Mouse (Mus musculus): ENCODE measurements around the gene Cdh26. TPM values are rescaled to one million over a fixed set of nuclear protein-coding genes. Genes with fewer than 3 reads are reported as not detected.

Gene Cdh26
- polyA plus RNA-seq, 1 experiment: not detected

DNA sequence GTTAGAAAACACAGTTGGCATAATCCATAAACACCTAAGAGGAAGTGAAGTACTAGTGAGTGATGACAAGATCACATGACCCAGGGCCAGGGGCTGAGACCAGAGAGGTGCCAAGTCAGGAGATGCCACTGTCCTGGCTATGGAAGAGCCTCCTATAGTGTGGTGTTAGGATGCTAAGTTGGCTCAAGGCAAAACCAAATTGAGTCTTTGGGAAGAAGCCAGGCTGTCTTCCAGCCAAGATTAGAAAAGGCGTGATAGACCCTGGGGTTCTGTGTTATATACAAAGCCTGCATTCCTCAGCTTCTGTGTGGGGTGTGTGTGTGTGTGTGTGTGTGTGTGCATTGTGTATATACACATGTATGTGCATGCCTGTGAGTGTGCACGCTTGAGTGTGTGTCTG lies 48.7 kb downstream of the Cdh26 start:
- no peaks in the 10 kb centered on the region for H3K79me2 ChIP-seq (ENCODE audit: control insufficient read depth, insufficient read depth)

DNA sequence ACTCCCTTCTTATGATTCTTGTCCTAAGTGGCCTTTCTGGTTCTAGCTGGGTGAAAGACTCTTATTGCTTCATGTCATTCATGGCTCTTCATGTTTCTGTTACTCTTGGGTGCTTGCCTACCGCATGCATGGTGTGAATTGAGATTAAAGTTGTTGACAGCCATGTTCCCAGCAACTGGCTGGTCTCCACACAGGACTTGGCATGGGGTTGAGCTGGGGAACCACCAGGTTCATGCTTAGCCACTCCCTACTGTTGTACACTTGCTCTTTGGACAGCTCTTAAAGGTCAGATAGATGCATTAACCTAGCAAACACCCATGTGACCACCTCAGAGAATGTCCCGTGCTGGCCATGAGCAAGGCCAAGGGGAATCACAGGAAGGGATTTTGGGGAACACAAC lies 50.6 kb downstream of the Cdh26 start:
- TF ChIP-seq MYOG (IDR thresholded peaks at IDR 0.05; ENCODE audit: control insufficient read depth in 1 of 3, insufficient read depth in 1 of 3, insufficient read length in 2 of 3, low read depth in 2 of 3) (no peak), USF1 (IDR thresholded peaks at IDR 0.05; ENCODE audit: low read depth) (no peak), MAX (IDR thresholded peaks at IDR 0.05; ENCODE audit: low read depth) (no peak), TCF3 (IDR thresholded peaks at IDR 0.05; ENCODE audit: insufficient read length, low read depth) (no peak)
- Histone ChIP-seq H3K4me3 (no peak overlapping the region), H3K36me3 (ENCODE audit: control insufficient read depth, insufficient read depth) (no peaks in the 10 kb centered on the region), H3ac (ENCODE audit: control insufficient read depth, insufficient read length) (no peak overlapping the region), H3K4me2 (ENCODE audit: low read depth) (no peak overlapping the region), H3K79me2 (ENCODE audit: control insufficient read depth, insufficient read depth) (no peaks in the 10 kb centered on the region), H3K27me3 (ENCODE audit: control insufficient read depth, insufficient read depth, insufficient read length) (no peaks in the 10 kb centered on the region)

More for the DNA sequence above, 48.7 kb downstream of the Cdh26 start:
- TF ChIP-seq MYOD1 (IDR thresholded peaks at IDR 0.05; ENCODE audit: control insufficient read depth in 1 of 3, insufficient read length in 2 of 3, low read depth in 2 of 3) (no peak), POLR2AphosphoS2 (IDR thresholded peaks at IDR 0.05; ENCODE audit: insufficient read length, low read depth) (no peak), TCF12 (IDR thresholded peaks at IDR 0.05; ENCODE audit: insufficient read depth, poor library complexity, severe bottlenecking) (no peak), MAX (IDR thresholded peaks at IDR 0.05; ENCODE audit: low read depth) (no peak), MYOG (IDR thresholded peaks at IDR 0.05; ENCODE audit: control insufficient read depth in 1 of 3, insufficient read depth in 1 of 3, insufficient read length in 2 of 3, low read depth in 2 of 3) (no peak), POLR2A (IDR thresholded peaks at IDR 0.05; ENCODE audit: insufficient read length, low read depth) (no peak)
- Histone ChIP-seq H3K4me2 (ENCODE audit: low read depth) (no peak overlapping the region), H3K27me3 (ENCODE audit: control insufficient read depth, insufficient read depth, insufficient read length) (no peaks in the 10 kb centered on the region), H3ac (ENCODE audit: control insufficient read depth, insufficient read length) (no peak overlapping the region), H3K36me3 (ENCODE audit: control insufficient read depth, insufficient read depth) (no peaks in the 10 kb centered on the region), H3K4me3 (no peak overlapping the region)

DNA sequence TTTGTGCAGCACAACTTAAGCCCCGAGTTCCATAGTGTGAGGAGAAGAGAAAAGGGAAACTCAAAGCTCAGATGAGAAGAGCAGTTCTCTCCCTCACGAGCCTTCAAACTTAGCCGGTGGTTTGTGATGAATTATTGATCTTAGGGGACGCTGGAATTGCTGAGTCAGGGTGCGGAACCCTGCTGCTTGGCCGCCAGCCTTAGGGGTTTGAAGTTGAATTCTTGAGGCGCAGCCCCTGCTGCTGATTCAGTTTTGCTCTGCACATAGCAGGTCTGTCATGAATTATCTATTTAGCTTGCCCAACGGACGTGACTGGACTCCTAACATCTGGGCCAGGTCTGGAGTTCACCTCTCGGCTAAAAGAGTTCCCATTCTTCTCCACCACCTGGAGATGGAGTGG lies 53.1 kb downstream of the Cdh26 start:
- Histone ChIP-seq H3K4me3 (no peak overlapping the region), H3K79me2 (ENCODE audit: control insufficient read depth, insufficient read depth) (no peaks in the 10 kb centered on the region), H3ac (ENCODE audit: control insufficient read depth, insufficient read length) (no peak overlapping the region), H3K36me3 (ENCODE audit: control insufficient read depth, insufficient read depth) (no peaks in the 10 kb centered on the region), H3K27me3 (ENCODE audit: control insufficient read depth, insufficient read depth, insufficient read length) (no peaks in the 10 kb centered on the region), H3K4me2 (ENCODE audit: low read depth) (no peak overlapping the region)
- TF ChIP-seq REST (IDR thresholded peaks at IDR 0.05; ENCODE audit: insufficient read depth, insufficient read length): no peak

DNA sequence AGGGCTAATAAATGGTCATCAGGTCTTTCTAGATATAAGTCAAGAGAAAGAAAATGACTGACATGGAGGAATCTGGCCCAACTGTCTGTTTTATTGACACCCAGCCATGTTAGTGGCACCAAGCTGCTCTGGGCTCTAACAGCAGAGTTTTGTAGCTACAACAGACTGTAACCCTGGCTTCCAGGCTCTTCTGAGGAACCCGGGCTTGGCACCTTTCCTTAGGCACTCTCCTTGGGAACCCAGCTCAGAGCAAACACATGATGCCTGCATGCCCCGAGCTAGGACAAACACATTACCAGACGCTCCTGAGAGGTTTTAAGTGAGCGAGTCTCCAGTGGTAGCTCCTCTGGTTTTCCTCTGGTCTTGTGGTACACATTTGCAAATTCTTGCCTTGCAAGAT lies 57.9 kb downstream of the Cdh26 start:
- Histone ChIP-seq H3K4me3 (no peak overlapping the region), H3ac (ENCODE audit: control insufficient read depth, insufficient read length) (no peak overlapping the region)
- TF ChIP-seq SRF (IDR thresholded peaks at IDR 0.05; ENCODE audit: control insufficient read depth, insufficient read length, low read depth): no peak
- no peak for TF ChIP-seq POLR2AphosphoS2 (IDR thresholded peaks at IDR 0.05; ENCODE audit: insufficient read length, low read depth)
- no peak for TF ChIP-seq TCF3 (IDR thresholded peaks at IDR 0.05; ENCODE audit: insufficient read length, low read depth)
- TF ChIP-seq TCF12 (IDR thresholded peaks at IDR 0.05; ENCODE audit: insufficient read depth, poor library complexity, severe bottlenecking): no peak
- TF ChIP-seq MYOG (IDR thresholded peaks at IDR 0.05; ENCODE audit: control insufficient read depth in 1 of 3, insufficient read depth in 1 of 3, insufficient read length in 2 of 3, low read depth in 2 of 3): no peak
- no peak for TF ChIP-seq CEBPB (IDR thresholded peaks at IDR 0.05; ENCODE audit: insufficient read depth, poor library complexity, severe bottlenecking)
- TF ChIP-seq REST (IDR thresholded peaks at IDR 0.05; ENCODE audit: insufficient read depth, insufficient read length): no peak
- no peak for TF ChIP-seq POLR2A (IDR thresholded peaks at IDR 0.05; ENCODE audit: insufficient read length, low read depth)
- TF ChIP-seq MAX (IDR thresholded peaks at IDR 0.05; ENCODE audit: low read depth): no peak
- no peak for TF ChIP-seq E2F4 (IDR thresholded peaks at IDR 0.05; ENCODE audit: insufficient read depth)
- no peak for TF ChIP-seq USF1 (IDR thresholded peaks at IDR 0.05; ENCODE audit: low read depth)
- TF ChIP-seq MYOD1 (IDR thresholded peaks at IDR 0.05; ENCODE audit: control insufficient read depth in 1 of 3, insufficient read length in 2 of 3, low read depth in 2 of 3): no peak

DNA sequence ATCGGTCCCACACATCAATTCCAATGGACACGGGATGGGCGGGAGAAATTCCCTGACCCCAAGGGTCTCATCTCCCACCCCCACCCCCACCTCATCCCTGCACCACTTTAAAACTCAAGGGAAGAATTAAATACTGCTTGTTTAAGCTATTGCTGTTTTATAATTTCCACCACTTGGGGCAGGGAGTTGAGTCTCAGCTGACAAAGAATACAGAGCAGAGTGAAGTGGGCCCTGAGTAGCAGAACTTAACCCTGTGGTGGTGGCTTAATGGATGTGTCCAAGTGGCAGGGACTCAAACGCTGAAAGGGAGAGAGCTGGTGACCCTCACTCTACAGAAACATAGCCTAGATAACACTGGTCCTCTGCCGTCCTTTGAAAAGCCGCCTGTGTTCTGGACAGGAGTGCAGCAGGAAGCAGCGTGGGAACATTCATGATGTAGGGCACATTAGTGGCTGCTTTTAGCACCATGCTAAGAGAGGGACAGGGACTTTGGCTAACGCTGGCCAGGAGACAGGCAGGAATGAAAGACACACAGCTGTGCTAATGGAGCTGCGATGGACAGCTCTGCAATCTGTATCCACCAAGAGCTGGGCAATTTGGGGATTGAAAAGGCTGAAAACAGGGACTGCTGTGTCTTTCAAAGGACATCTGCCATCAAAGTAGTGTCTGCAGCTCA lies 60.1 kb downstream of the Cdh26 start:
- TF ChIP-seq TCF3 (IDR thresholded peaks at IDR 0.05; ENCODE audit: insufficient read length, low read depth) (no peak), POLR2AphosphoS2 (IDR thresholded peaks at IDR 0.05; ENCODE audit: insufficient read length, low read depth) (no peak), TCF12 (IDR thresholded peaks at IDR 0.05; ENCODE audit: insufficient read depth, poor library complexity, severe bottlenecking) (no peak), POLR2A (IDR thresholded peaks at IDR 0.05; ENCODE audit: insufficient read length, low read depth) (no peak), MYOD1 (IDR thresholded peaks at IDR 0.05; ENCODE audit: control insufficient read depth in 1 of 3, insufficient read length in 2 of 3, low read depth in 2 of 3) (no peak), MAX (IDR thresholded peaks at IDR 0.05; ENCODE audit: low read depth) (no peak), MYOG (IDR thresholded peaks at IDR 0.05; ENCODE audit: control insufficient read depth in 1 of 3, insufficient read depth in 1 of 3, insufficient read length in 2 of 3, low read depth in 2 of 3) (no peak), USF1 (IDR thresholded peaks at IDR 0.05; ENCODE audit: low read depth) (no peak), CEBPB (IDR thresholded peaks at IDR 0.05; ENCODE audit: insufficient read depth, poor library complexity, severe bottlenecking) (no peak), REST (IDR thresholded peaks at IDR 0.05; ENCODE audit: insufficient read depth, insufficient read length) (no peak)
- no peak overlapping the region for H3K4me2 ChIP-seq (ENCODE audit: low read depth)
- no peak overlapping the region for H3ac ChIP-seq (ENCODE audit: control insufficient read depth, insufficient read length)
- H3K79me2 ChIP-seq (ENCODE audit: control insufficient read depth, insufficient read depth): no peaks in the 10 kb centered on the region
- no peaks in the 10 kb centered on the region for H3K27me3 ChIP-seq (ENCODE audit: control insufficient read depth, insufficient read depth, insufficient read length)
- H3K4me3 ChIP-seq: no peak overlapping the region
- no peaks in the 10 kb centered on the region for H3K36me3 ChIP-seq (ENCODE audit: control insufficient read depth, insufficient read depth)

More for the DNA sequence above, 57.9 kb downstream of the Cdh26 start:
- H3K4me2 ChIP-seq (ENCODE audit: low read depth): no peak overlapping the region
- no peaks in the 10 kb centered on the region for H3K79me2 ChIP-seq (ENCODE audit: control insufficient read depth, insufficient read depth)
- H3K36me3 ChIP-seq (ENCODE audit: control insufficient read depth, insufficient read depth): no peaks in the 10 kb centered on the region
- no peaks in the 10 kb centered on the region for H3K27me3 ChIP-seq (ENCODE audit: control insufficient read depth, insufficient read depth, insufficient read length)

Data from myocyte (in vitro differentiated cells).